Mouse (Mus musculus) liver, embryonic 13.5 days (tissue): ENCODE results near the gene Rps3a1. TPM values are rescaled to one million over a fixed set of nuclear protein-coding genes. Genes with fewer than 3 reads are reported as not detected.
A peak's percentile ranks its signal among the peaks of the same experiment; 100 is the strongest.

Source experiments
- ATAC-seq: fragments of 200-750 bp; cut with Nextera tagmentation; 2 replicates; pipeline ENCODE4 v1.8.0; 2017; ENCODE audit warnings: low read depth, mild to moderate bottlenecking, moderate number of reproducible peaks, moderate library complexity
- DNase-seq: peaks from one replicate; pipeline ENCODE4 v3.0.0; 2022
- H3K27ac ChIP-seq: fragments of 300-500 bp; sonication (generic); 2 replicates; pipeline ENCODE4 v1.5.1; 2015; ENCODE audit warnings: moderate library complexity, mild to moderate bottlenecking, inconsistent platforms
- H3K27me3 ChIP-seq: fragments of 300-500 bp; sonication (generic); 2 replicates; pipeline ENCODE4 v1.6.1; 2015; ENCODE audit warnings: mild to moderate bottlenecking, inconsistent platforms
- H3K36me3 ChIP-seq: fragments of 300-500 bp; sonication (generic); 2 replicates; pipeline ENCODE4 v1.6.1; 2015; ENCODE audit warnings: mild to moderate bottlenecking, inconsistent platforms
- H3K4me1 ChIP-seq: fragments of 300-500 bp; sonication (generic); replicated peaks from 2 replicates; pipeline ENCODE4 v1.6.1; 2015; ENCODE audit warnings: inconsistent platforms
- H3K4me2 ChIP-seq: fragments of 300-500 bp; sonication (generic); 2 replicates; pipeline ENCODE4 v1.6.1; 2015; ENCODE audit warnings: inconsistent platforms, mild to moderate bottlenecking, moderate library complexity
- H3K4me3 ChIP-seq: fragments of 300-500 bp; sonication (generic); replicated peaks from 2 replicates; pipeline ENCODE4 v1.5.1; 2015; ENCODE audit warnings: mild to moderate bottlenecking, inconsistent platforms
- H3K9ac ChIP-seq: fragments of 300-500 bp; sonication (generic); 2 replicates; pipeline ENCODE4 v1.6.1; 2015; ENCODE audit warnings: mild to moderate bottlenecking, inconsistent platforms
- H3K9me3 ChIP-seq: fragments of 300-500 bp; sonication (generic); replicated peaks from 2 replicates; pipeline ENCODE4 v1.6.1; 2016; ENCODE audit warnings: inconsistent platforms
- WGBS: fragments of 180-500 bp; shearing (Covaris S2); methylation state at CpG from one replicate; pipeline ENCODE4 v1.1.7; 2015; ENCODE audit not compliant: insufficient replicate concordance; 5-methylcytosine and 5-hydroxymethylcytosine counted together
- polyA plus RNA-seq: library from polyadenylated mRNA; unstranded; fragments of >200 nt; fragmentation: Nextera tagmentation; extraction: Ambion mirVana; gene quantifications from 2 replicates; pipeline ENCODE4 v1.2.1, GENCODE M21; 2015

Rps3a1 gene
- polyA plus RNA-seq: 1,129 and 1,231 TPM in 2 replicates

- DNase-seq: peak; percentile 97
- under 1% methylated on average over 73 of the region's 77 CpGs for whole genome bisulfite sequencing
- peaks cover 51% of the 10 kb centered on the region for H3K4me1 ChIP-seq
Measured at GRCm38 (mm10) chr3:86142263-86142933, at the start of gene Rps3a1. Gene Rps3a1, minus strand, starts transcription at chr3:86142702.

GRCm38 (mm10) chr3:86187736-86188389, 45.4 kb upstream of the Rps3a1 start:
- Histone ChIP-seq H3K4me1 (no peaks in the 10 kb centered on the region), H3K9me3 (no peaks in the 10 kb centered on the region), H3K4me2 (no peak overlapping the region), H3K4me3 (no peak overlapping the region), H3K9ac (no peak overlapping the region), H3K36me3 (no peaks in the 10 kb centered on the region), H3K27ac (no peak overlapping the region), H3K27me3 (no peaks in the 10 kb centered on the region)
- 68% methylated on average over 5 of the region's 5 CpGs for WGBS
- ATAC-seq (no peak), DNase-seq (no peak)

More at GRCm38 (mm10) chr3:86142263-86142933, at the start of gene Rps3a1:
- Histone ChIP-seq H3K4me3 (peak within 1 kb of the TSS; percentile 94), H3K36me3 (peaks cover 44% of the 10 kb centered on the region), H3K27me3 (no peaks in the 10 kb centered on the region), H3K9me3 (no peaks in the 10 kb centered on the region), H3K9ac (peak within 1 kb of the TSS; percentile 97), H3K4me2 (peak within 1 kb of the TSS; percentile 93), H3K27ac (peak within 1 kb of the TSS; percentile 86)
- peak; percentile 95 for ATAC-seq

GRCm38 (mm10) chr3:86184546-86184945, 42.0 kb upstream of the Rps3a1 start:
- Histone ChIP-seq H3K4me2 (no peak overlapping the region), H3K36me3 (no peaks in the 10 kb centered on the region), H3K27ac (no peak overlapping the region), H3K9ac (no peak overlapping the region), H3K4me3 (no peak overlapping the region), H3K4me1 (no peaks in the 10 kb centered on the region), H3K27me3 (no peaks in the 10 kb centered on the region), H3K9me3 (no peaks in the 10 kb centered on the region)
- DNase-seq (no peak), ATAC-seq (no peak)
- 64% methylated on average over 7 of the region's 7 CpGs for WGBS

GRCm38 (mm10) chr3:86181107-86181506, 38.6 kb upstream of the Rps3a1 start:
- Histone ChIP-seq H3K9ac (no peak overlapping the region), H3K4me1 (no peaks in the 10 kb centered on the region), H3K4me2 (no peak overlapping the region), H3K27ac (no peak overlapping the region), H3K27me3 (no peaks in the 10 kb centered on the region), H3K9me3 (no peaks in the 10 kb centered on the region), H3K36me3 (no peaks in the 10 kb centered on the region), H3K4me3 (no peak overlapping the region)
- DNase-seq (no peak), ATAC-seq (no peak)
- WGBS: 55% methylated on average over 5 of the region's 5 CpGs

- no peak for ATAC-seq
- DNase-seq: no peak
- no peak overlapping the region for H3K27ac ChIP-seq
- no peaks in the 10 kb centered on the region for H3K9me3 ChIP-seq
- no peaks in the 10 kb centered on the region for H3K27me3 ChIP-seq
- WGBS: 70% methylated on average over 7 of the region's 7 CpGs
- no peaks in the 10 kb centered on the region for H3K4me1 ChIP-seq
- H3K4me3 ChIP-seq: no peak overlapping the region
- no peak overlapping the region for H3K4me2 ChIP-seq
- no peaks in the 10 kb centered on the region for H3K36me3 ChIP-seq
- H3K9ac ChIP-seq: no peak overlapping the region
Measured at GRCm38 (mm10) chr3:86179714-86180113, 37.2 kb upstream of the Rps3a1 start.

GRCm38 (mm10) chr3:86168841-86169425, 26.4 kb upstream of the Rps3a1 start:
- ATAC-seq (no peak), DNase-seq (no peak)
- no peaks in the 10 kb centered on the region for H3K4me1 ChIP-seq
- no peaks in the 10 kb centered on the region for H3K36me3 ChIP-seq
- no peak overlapping the region for H3K9ac ChIP-seq
- no peaks in the 10 kb centered on the region for H3K27me3 ChIP-seq
- H3K9me3 ChIP-seq: no peaks in the 10 kb centered on the region
- H3K4me2 ChIP-seq: no peak overlapping the region
- no peak overlapping the region for H3K27ac ChIP-seq
- no peak overlapping the region for H3K4me3 ChIP-seq
- WGBS: 35% methylated on average over 8 of the region's 8 CpGs

GRCm38 (mm10) chr3:86149521-86149920, 7.0 kb upstream of the Rps3a1 start:
- Histone ChIP-seq H3K4me2 (no peak overlapping the region), H3K27me3 (no peaks in the 10 kb centered on the region), H3K9me3 (no peaks in the 10 kb centered on the region), H3K36me3 (no peaks in the 10 kb centered on the region), H3K9ac (no peak overlapping the region), H3K4me1 (no peaks in the 10 kb centered on the region), H3K4me3 (no peak overlapping the region), H3K27ac (no peak overlapping the region)
- WGBS: 75% methylated on average over 9 of the region's 9 CpGs
- ATAC-seq: no peak
- DNase-seq: no peak

GRCm38 (mm10) chr3:86149063-86149462, 6.6 kb upstream of the Rps3a1 start:
- WGBS: 72% methylated on average over 6 of the region's 6 CpGs
- H3K4me1 ChIP-seq: no peaks in the 10 kb centered on the region
- no peaks in the 10 kb centered on the region for H3K27me3 ChIP-seq

GRCm38 (mm10) chr3:86143343-86143742, 841 bp upstream of the Rps3a1 start:
- peak overlapping the region; percentile 53; the same call in 1 of the 2 replicates for H3K4me2 ChIP-seq
- no peak overlapping the region for H3K27ac ChIP-seq
- H3K27me3 ChIP-seq: no peaks in the 10 kb centered on the region
- 81% methylated on average over 6 of the region's 6 CpGs for WGBS
- DNase-seq (no peak), ATAC-seq (no peak)
- no peak overlapping the region for H3K4me3 ChIP-seq
- peaks cover 42% of the 10 kb centered on the region for H3K4me1 ChIP-seq
- peak overlapping the region; percentile 54; the same call in 1 of the 2 replicates for H3K9ac ChIP-seq
- H3K36me3 ChIP-seq: peaks cover 34% of the 10 kb centered on the region
- no peaks in the 10 kb centered on the region for H3K9me3 ChIP-seq

More at GRCm38 (mm10) chr3:86149063-86149462, 6.6 kb upstream of the Rps3a1 start:
- no peaks in the 10 kb centered on the region for H3K36me3 ChIP-seq
- H3K4me2 ChIP-seq: no peak overlapping the region
- no peak overlapping the region for H3K27ac ChIP-seq
- no peak overlapping the region for H3K4me3 ChIP-seq
- no peaks in the 10 kb centered on the region for H3K9me3 ChIP-seq
- H3K9ac ChIP-seq: no peak overlapping the region
- ATAC-seq (no peak), DNase-seq (no peak)

GRCm38 (mm10) chr3:86142934-86143317, 424 bp upstream of the Rps3a1 start:
- Histone ChIP-seq H3K9me3 (no peaks in the 10 kb centered on the region), H3K27ac (no peak overlapping the region), H3K4me2 (peak overlapping the region; percentile 53), H3K27me3 (no peaks in the 10 kb centered on the region), H3K4me1 (peaks cover 46% of the 10 kb centered on the region), H3K4me3 (peak overlapping the region; percentile 94), H3K36me3 (peaks cover 39% of the 10 kb centered on the region), H3K9ac (peak overlapping the region; percentile 54; the same call in 1 of the 2 replicates)
- DNase-seq (no peak), ATAC-seq (no peak; the same call in 1 of the 2 replicates)
- WGBS: 20% methylated on average over 6 of the region's 6 CpGs

GRCm38 (mm10) chr3:86141886-86142262, 628 bp downstream of the Rps3a1 start:
- no peaks in the 10 kb centered on the region for H3K9me3 ChIP-seq
- no peaks in the 10 kb centered on the region for H3K27me3 ChIP-seq
- H3K27ac ChIP-seq: peak overlapping the region; percentile 86
- H3K4me3 ChIP-seq: peak overlapping the region; percentile 94
- H3K36me3 ChIP-seq: peaks cover 49% of the 10 kb centered on the region
- H3K4me2 ChIP-seq: peak overlapping the region; percentile 93
- 0% methylated on average over 18 of the region's 18 CpGs for WGBS
- DNase-seq (peak; percentile 12), ATAC-seq (peak; percentile 9)
- H3K4me1 ChIP-seq: peaks cover 56% of the 10 kb centered on the region
- H3K9ac ChIP-seq: peak overlapping the region; percentile 97
